Mouse (Mus musculus) bone marrow macrophage, adult 2 months (primary cell): ENCODE measurements around the gene Me1.

Source experiments
- CTCF ChIP-seq: IDR thresholded peaks from 2 replicates; pipeline ENCODE4 v1.5.1; 2012; ENCODE audit warnings: low read depth, mild to moderate bottlenecking, low read length, moderate library complexity
- POLR2A ChIP-seq: IDR thresholded peaks from 2 replicates; pipeline ENCODE4 v1.6.1; 2012; ENCODE audit warnings: mild to moderate bottlenecking, low read depth, low read length, borderline replicate concordance

GRCm38 (mm10) chr9:86622062-86622461 is 73.7 kb downstream of the Me1 start:
- no peak for TF ChIP-seq POLR2A
- no peak for TF ChIP-seq CTCF
